Mouse (Mus musculus) erythroblast, embryonic 14.5 days (primary cell): Measurements from ENCODE around the gene Tcirg1. TPM values are rescaled to one million over a fixed set of nuclear protein-coding genes. Genes with fewer than 3 reads are reported as not detected.

ENCODE experiments used
- H3K27me3 ChIP-seq: 2 replicates; pipeline ENCODE4 v1.6.1; 2012; ENCODE audit warnings: inconsistent platforms; ENCODE audit not compliant: control insufficient read depth
- H3K36me3 ChIP-seq: 2 replicates; pipeline ENCODE4 v1.6.1; 2012; ENCODE audit warnings: mild to moderate bottlenecking, inconsistent platforms; ENCODE audit not compliant: control insufficient read depth
- H3K4me1 ChIP-seq: 2 replicates; pipeline ENCODE4 v1.6.1; 2012; ENCODE audit warnings: inconsistent platforms; ENCODE audit not compliant: control insufficient read depth
- H3K4me3 ChIP-seq: replicated peaks from 2 replicates; pipeline ENCODE3; 2012; ENCODE audit warnings: moderate library complexity, mild to moderate bottlenecking, inconsistent platforms
- H3K9me3 ChIP-seq: 2 replicates; pipeline ENCODE4 v1.6.1; 2012; ENCODE audit warnings: low read length, inconsistent platforms, mixed read lengths; ENCODE audit not compliant: control insufficient read depth
- GATA1 ChIP-seq: IDR thresholded peaks from 2 replicates; pipeline ENCODE4 v1.6.1; 2012; ENCODE audit warnings: low read length, inconsistent platforms, mixed read lengths
- TAL1 ChIP-seq: IDR thresholded peaks from 3 replicates; pipeline ENCODE4 v1.6.1; 2012; ENCODE audit warnings: low read length, inconsistent platforms, mixed read lengths
- polyA plus RNA-seq: library from polyadenylated mRNA; stranded (reverse); fragments of >175 nt; gene quantifications from 2 replicates; pipeline ENCODE4 v1.2.3, GENCODE M21; 2012

Gene Tcirg1
- polyA plus RNA-seq, 1 experiment: 1.2 TPM

- Histone ChIP-seq H3K9me3 (no peaks in the 10 kb centered on the region), H3K36me3 (no peaks in the 10 kb centered on the region), H3K4me3 (no peak overlapping the region), H3K4me1 (peaks cover 20% of the 10 kb centered on the region), H3K27me3 (no peaks in the 10 kb centered on the region)
- TF ChIP-seq TAL1: no peak
- no peak for TF ChIP-seq GATA1
Measured at GRCm38 (mm10) chr19:3945872-3946564, 39.1 kb upstream of the Tcirg1 start.

GRCm38 (mm10) chr19:3942986-3943735, 36.2 kb upstream of the Tcirg1 start:
- H3K4me1 ChIP-seq: peaks cover 20% of the 10 kb centered on the region
- TF ChIP-seq GATA1 (no peak), TAL1 (no peak)
- H3K36me3 ChIP-seq: no peaks in the 10 kb centered on the region
- no peaks in the 10 kb centered on the region for H3K27me3 ChIP-seq
- H3K9me3 ChIP-seq: no peaks in the 10 kb centered on the region
- peak overlapping the region; percentile 46 for H3K4me3 ChIP-seq

GRCm38 (mm10) chr19:3942315-3942714, 35.4 kb upstream of the Tcirg1 start:
- TF ChIP-seq TAL1: no peak
- no peak for TF ChIP-seq GATA1
- Histone ChIP-seq H3K9me3 (no peaks in the 10 kb centered on the region), H3K27me3 (peaks cover 3% of the 10 kb centered on the region; the same call in 1 of the 2 replicates), H3K4me1 (peaks cover 20% of the 10 kb centered on the region), H3K36me3 (no peaks in the 10 kb centered on the region), H3K4me3 (no peak overlapping the region)

GRCm38 (mm10) chr19:3935896-3936850, 29.2 kb upstream of the Tcirg1 start:
- TF ChIP-seq GATA1 (no peak), TAL1 (no peak)
- H3K36me3 ChIP-seq: no peaks in the 10 kb centered on the region

GRCm38 (mm10) chr19:3935032-3935895, 28.3 kb upstream of the Tcirg1 start, which contains the start of gene Unc93b1:
TSS of gene Unc93b1 (plus strand) at chr19:3935186.
- H3K27me3 ChIP-seq: peaks cover 34% of the 10 kb centered on the region
- H3K9me3 ChIP-seq: no peaks in the 10 kb centered on the region
- TF ChIP-seq TAL1 (no peak), GATA1 (no peak)
- no peaks in the 10 kb centered on the region for H3K36me3 ChIP-seq
- peaks cover 15% of the 10 kb centered on the region for H3K4me1 ChIP-seq
- peak within 1 kb of the TSS; percentile 55 for H3K4me3 ChIP-seq

More at GRCm38 (mm10) chr19:3935896-3936850, 29.2 kb upstream of the Tcirg1 start:
- Histone ChIP-seq H3K9me3 (no peaks in the 10 kb centered on the region), H3K4me1 (peaks cover 15% of the 10 kb centered on the region), H3K27me3 (peaks cover 34% of the 10 kb centered on the region), H3K4me3 (peak overlapping the region; percentile 55)

GRCm38 (mm10) chr19:3931716-3932115, 24.8 kb upstream of the Tcirg1 start:
- Histone ChIP-seq H3K36me3 (no peaks in the 10 kb centered on the region), H3K9me3 (no peaks in the 10 kb centered on the region), H3K27me3 (peaks cover 28% of the 10 kb centered on the region), H3K4me1 (peaks cover 16% of the 10 kb centered on the region), H3K4me3 (no peak overlapping the region)
- TF ChIP-seq TAL1 (no peak), GATA1 (no peak)

- Histone ChIP-seq H3K4me3 (no peak overlapping the region), H3K4me1 (peaks cover 8% of the 10 kb centered on the region), H3K9me3 (no peaks in the 10 kb centered on the region), H3K27me3 (peaks cover 16% of the 10 kb centered on the region), H3K36me3 (no peaks in the 10 kb centered on the region)
- TF ChIP-seq TAL1: no peak
- no peak for TF ChIP-seq GATA1
Measured at GRCm38 (mm10) chr19:3930262-3931057, 23.5 kb upstream of the Tcirg1 start.
